Mouse (Mus musculus): ENCODE data around the gene Trap1. TPM values are rescaled to one million over a fixed set of nuclear protein-coding genes. Genes with fewer than 3 reads are reported as not detected.

The Trap1 gene
- polyA plus RNA-seq, 1 experiment, result 103 TPM

DNA sequence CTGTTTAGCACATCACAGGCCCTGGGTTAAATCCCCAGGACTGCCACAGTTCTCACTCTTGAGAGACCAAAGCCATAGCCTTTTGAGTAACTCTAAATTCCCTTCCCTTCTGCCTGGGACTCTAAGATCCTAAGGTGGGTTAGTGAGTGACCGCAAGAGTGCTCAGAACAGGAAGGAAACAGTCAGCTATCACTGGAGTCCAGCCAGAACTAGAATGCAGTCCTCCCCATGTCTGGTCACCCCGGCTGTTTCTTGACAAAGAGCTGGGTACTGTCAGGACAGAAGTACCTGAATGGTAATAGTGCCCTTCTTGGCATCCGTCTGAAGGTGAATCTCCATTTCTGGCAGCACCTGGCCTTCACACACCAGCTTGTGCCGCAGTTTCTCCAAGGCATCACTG is 12.7 kb downstream of the Trap1 start:
- no peaks in the 10 kb centered on the region for H3K27me3 ChIP-seq (ENCODE audit: control insufficient read depth, insufficient read depth, insufficient read length)
- H3K36me3 ChIP-seq (ENCODE audit: control insufficient read depth, insufficient read depth), result peaks cover 36% of the 10 kb centered on the region
- H3K79me2 ChIP-seq (ENCODE audit: control insufficient read depth, insufficient read depth), result peaks cover 2% of the 10 kb centered on the region
- TF ChIP-seq MYOD1 (IDR thresholded peaks at IDR 0.05; ENCODE audit: control insufficient read depth in 1 of 3, insufficient read length in 2 of 3, low read depth in 2 of 3) (no peak), E2F4 (IDR thresholded peaks at IDR 0.05; ENCODE audit: insufficient read depth) (no peak), TCF12 (IDR thresholded peaks at IDR 0.05; ENCODE audit: insufficient read depth, poor library complexity, severe bottlenecking) (no peak), CEBPB (IDR thresholded peaks at IDR 0.05; ENCODE audit: insufficient read depth, poor library complexity, severe bottlenecking) (no peak), POLR2AphosphoS2 (IDR thresholded peaks at IDR 0.05; ENCODE audit: insufficient read length, low read depth) (no peak), TCF3 (IDR thresholded peaks at IDR 0.05; ENCODE audit: insufficient read length, low read depth) (no peak), MYOG (IDR thresholded peaks at IDR 0.05; ENCODE audit: control insufficient read depth in 1 of 3, insufficient read depth in 1 of 3, insufficient read length in 2 of 3, low read depth in 2 of 3) (no peak), POLR2A (IDR thresholded peaks at IDR 0.05; ENCODE audit: insufficient read length, low read depth) (no peak), SRF (IDR thresholded peaks at IDR 0.05; ENCODE audit: control insufficient read depth, insufficient read length, low read depth) (no peak), MAX (IDR thresholded peaks at IDR 0.05; ENCODE audit: low read depth) (no peak), REST (IDR thresholded peaks at IDR 0.05; ENCODE audit: insufficient read depth, insufficient read length) (no peak), USF1 (IDR thresholded peaks at IDR 0.05; ENCODE audit: low read depth) (no peak)
- H3K4me3 ChIP-seq, result no peak overlapping the region
- H3K4me2 ChIP-seq (ENCODE audit: low read depth), result no peak overlapping the region
- H3ac ChIP-seq (ENCODE audit: control insufficient read depth, insufficient read length), result no peak overlapping the region

DNA sequence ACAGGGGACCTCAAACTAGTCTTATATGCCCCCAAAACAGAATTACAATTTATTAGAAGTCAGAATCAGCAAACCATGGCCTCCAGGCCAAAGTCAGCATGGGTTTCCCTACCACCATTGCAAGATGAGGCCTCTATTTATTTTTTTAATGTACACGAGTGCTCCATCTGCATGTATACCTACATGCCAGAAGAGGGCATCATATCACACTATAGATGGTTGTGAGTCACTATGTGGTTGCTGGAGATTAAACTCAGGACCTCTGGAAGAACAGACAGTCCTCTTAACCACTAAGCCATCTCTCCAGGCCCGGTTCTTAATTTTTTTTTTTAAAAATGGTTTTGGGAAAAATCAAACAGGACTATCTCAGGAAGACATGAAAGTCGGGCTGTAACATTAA is 23.8 kb downstream of the Trap1 start:
- H3K79me2 ChIP-seq (ENCODE audit: control insufficient read depth, insufficient read depth), result no peaks in the 10 kb centered on the region
- H3K27me3 ChIP-seq (ENCODE audit: control insufficient read depth, insufficient read depth, insufficient read length), result no peaks in the 10 kb centered on the region
- H3K4me3 ChIP-seq, result no peak overlapping the region
- no peak overlapping the region for H3ac ChIP-seq (ENCODE audit: control insufficient read depth, insufficient read length)
- no peak overlapping the region for H3K4me2 ChIP-seq (ENCODE audit: low read depth)
- TF ChIP-seq REST (IDR thresholded peaks at IDR 0.05; ENCODE audit: insufficient read depth, insufficient read length), result no peak
- TF ChIP-seq TCF3 (IDR thresholded peaks at IDR 0.05; ENCODE audit: insufficient read length, low read depth), result no peak
- no peak for TF ChIP-seq MYOG (IDR thresholded peaks at IDR 0.05; ENCODE audit: control insufficient read depth in 1 of 3, insufficient read depth in 1 of 3, insufficient read length in 2 of 3, low read depth in 2 of 3)
- no peak for TF ChIP-seq USF1 (IDR thresholded peaks at IDR 0.05; ENCODE audit: low read depth)
- TF ChIP-seq SRF (IDR thresholded peaks at IDR 0.05; ENCODE audit: control insufficient read depth, insufficient read length, low read depth), result no peak
- no peak for TF ChIP-seq CEBPB (IDR thresholded peaks at IDR 0.05; ENCODE audit: insufficient read depth, poor library complexity, severe bottlenecking)
- no peak for TF ChIP-seq MAX (IDR thresholded peaks at IDR 0.05; ENCODE audit: low read depth)
- TF ChIP-seq POLR2AphosphoS2 (IDR thresholded peaks at IDR 0.05; ENCODE audit: insufficient read length, low read depth), result no peak
- no peak for TF ChIP-seq TCF12 (IDR thresholded peaks at IDR 0.05; ENCODE audit: insufficient read depth, poor library complexity, severe bottlenecking)
- TF ChIP-seq E2F4 (IDR thresholded peaks at IDR 0.05; ENCODE audit: insufficient read depth), result no peak
- no peak for TF ChIP-seq MYOD1 (IDR thresholded peaks at IDR 0.05; ENCODE audit: control insufficient read depth in 1 of 3, insufficient read length in 2 of 3, low read depth in 2 of 3)
- H3K36me3 ChIP-seq (ENCODE audit: control insufficient read depth, insufficient read depth), result peaks cover 37% of the 10 kb centered on the region

DNA sequence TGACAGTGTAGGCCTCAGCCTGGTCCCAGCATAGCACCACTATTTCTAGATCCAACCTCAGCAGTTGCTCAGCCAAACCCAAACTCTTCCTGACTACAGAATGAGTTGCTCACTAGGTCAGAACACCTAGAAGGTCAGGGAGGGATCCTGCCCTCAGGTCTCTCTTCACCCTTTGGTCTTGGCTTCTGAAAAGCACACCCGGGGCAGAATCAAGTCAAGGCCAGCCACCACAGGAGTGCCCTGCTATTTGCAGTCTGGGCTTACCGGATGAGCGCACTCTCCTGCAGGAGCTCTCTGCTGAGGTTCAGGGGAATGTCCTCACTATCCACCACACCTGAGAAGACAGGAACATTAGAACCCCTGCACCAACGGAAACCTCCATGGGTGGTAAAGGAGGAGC is 25.0 kb downstream of the Trap1 start:
- TF ChIP-seq SRF (IDR thresholded peaks at IDR 0.05; ENCODE audit: control insufficient read depth, insufficient read length, low read depth), result no peak
- no peak for TF ChIP-seq POLR2A (IDR thresholded peaks at IDR 0.05; ENCODE audit: insufficient read length, low read depth)
- no peak for TF ChIP-seq MAX (IDR thresholded peaks at IDR 0.05; ENCODE audit: low read depth)
- TF ChIP-seq E2F4 (IDR thresholded peaks at IDR 0.05; ENCODE audit: insufficient read depth), result no peak
- no peak for TF ChIP-seq TCF12 (IDR thresholded peaks at IDR 0.05; ENCODE audit: insufficient read depth, poor library complexity, severe bottlenecking)
- TF ChIP-seq USF1 (IDR thresholded peaks at IDR 0.05; ENCODE audit: low read depth), result no peak
- TF ChIP-seq MYOD1 (IDR thresholded peaks at IDR 0.05; ENCODE audit: control insufficient read depth in 1 of 3, insufficient read length in 2 of 3, low read depth in 2 of 3), result no peak
- no peak for TF ChIP-seq CEBPB (IDR thresholded peaks at IDR 0.05; ENCODE audit: insufficient read depth, poor library complexity, severe bottlenecking)
- no peak for TF ChIP-seq MYOG (IDR thresholded peaks at IDR 0.05; ENCODE audit: control insufficient read depth in 1 of 3, insufficient read depth in 1 of 3, insufficient read length in 2 of 3, low read depth in 2 of 3)
- no peak for TF ChIP-seq REST (IDR thresholded peaks at IDR 0.05; ENCODE audit: insufficient read depth, insufficient read length)
- TF ChIP-seq TCF3 (IDR thresholded peaks at IDR 0.05; ENCODE audit: insufficient read length, low read depth), result no peak
- no peak for TF ChIP-seq POLR2AphosphoS2 (IDR thresholded peaks at IDR 0.05; ENCODE audit: insufficient read length, low read depth)
- Histone ChIP-seq H3K79me2 (ENCODE audit: control insufficient read depth, insufficient read depth) (no peaks in the 10 kb centered on the region), H3K27me3 (ENCODE audit: control insufficient read depth, insufficient read depth, insufficient read length) (no peaks in the 10 kb centered on the region), H3K4me3 (no peak overlapping the region), H3ac (ENCODE audit: control insufficient read depth, insufficient read length) (no peak overlapping the region), H3K36me3 (ENCODE audit: control insufficient read depth, insufficient read depth) (peaks cover 28% of the 10 kb centered on the region), H3K4me2 (ENCODE audit: low read depth) (no peak overlapping the region)

DNA sequence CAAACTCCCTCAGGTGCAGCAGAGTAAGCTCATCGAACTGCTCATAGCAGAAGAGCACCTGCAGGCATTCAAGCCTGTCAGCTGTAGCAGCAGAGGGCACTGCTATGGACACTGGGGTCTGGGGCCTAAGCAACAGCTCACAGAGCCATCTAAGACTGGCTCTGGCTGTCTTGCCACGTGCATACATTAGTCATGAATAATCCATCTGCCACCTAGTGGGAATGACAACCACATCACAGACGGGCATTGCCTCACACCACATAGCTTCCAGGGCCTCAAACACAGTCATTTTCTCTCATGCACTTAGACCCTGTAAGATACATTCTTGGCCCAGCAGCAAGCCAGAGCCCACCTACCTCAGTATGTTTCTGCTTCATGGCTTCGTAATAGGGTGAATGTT is 32.1 kb downstream of the Trap1 start:
- H3K4me2 ChIP-seq (ENCODE audit: low read depth), result no peak overlapping the region
- H3ac ChIP-seq (ENCODE audit: control insufficient read depth, insufficient read length), result no peak overlapping the region
- H3K27me3 ChIP-seq (ENCODE audit: control insufficient read depth, insufficient read depth, insufficient read length), result no peaks in the 10 kb centered on the region
- TF ChIP-seq USF1 (IDR thresholded peaks at IDR 0.05; ENCODE audit: low read depth) (no peak), POLR2A (IDR thresholded peaks at IDR 0.05; ENCODE audit: insufficient read length, low read depth) (no peak), TCF3 (IDR thresholded peaks at IDR 0.05; ENCODE audit: insufficient read length, low read depth) (no peak), POLR2AphosphoS2 (IDR thresholded peaks at IDR 0.05; ENCODE audit: insufficient read length, low read depth) (no peak), REST (IDR thresholded peaks at IDR 0.05; ENCODE audit: insufficient read depth, insufficient read length) (no peak), MYOG (IDR thresholded peaks at IDR 0.05; ENCODE audit: control insufficient read depth in 1 of 3, insufficient read depth in 1 of 3, insufficient read length in 2 of 3, low read depth in 2 of 3) (no peak), TCF12 (IDR thresholded peaks at IDR 0.05; ENCODE audit: insufficient read depth, poor library complexity, severe bottlenecking) (no peak), E2F4 (IDR thresholded peaks at IDR 0.05; ENCODE audit: insufficient read depth) (no peak)
- no peaks in the 10 kb centered on the region for H3K79me2 ChIP-seq (ENCODE audit: control insufficient read depth, insufficient read depth)
- no peak overlapping the region for H3K4me3 ChIP-seq
- H3K36me3 ChIP-seq (ENCODE audit: control insufficient read depth, insufficient read depth), result peaks cover 36% of the 10 kb centered on the region
